Mouse (Mus musculus) MEL (cell line): Measurements from ENCODE around the gene Ciao2a. TPM values are rescaled to one million over a fixed set of nuclear protein-coding genes. Genes with fewer than 3 reads are reported as not detected.

Experiments
- DNase-seq: peaks from one replicate; pipeline ENCODE4 v3.0.0; 2011; ENCODE audit warnings: low read depth, low spot score
- H3K27ac ChIP-seq: 2 replicates; pipeline ENCODE4 v1.5.1; 2012; ENCODE audit warnings: low read depth, mild to moderate bottlenecking, control low read depth, low read length, moderate library complexity; ENCODE audit not compliant: control insufficient read depth
- H3K27me3 ChIP-seq, 2 experiments: fragments of 150-350 bp in 1 of 2; sonication (generic) in 1 of 2; 2 replicates each; pipeline ENCODE4 v1.6.1; 2012; ENCODE audit warnings: low read length in 2 of 2, mild to moderate bottlenecking in 2 of 2, improper control_type of control experiment in 1 of 2, moderate library complexity in 1 of 2; ENCODE audit not compliant: insufficient read depth in 2 of 2, control insufficient read depth in 1 of 2
- H3K36me3 ChIP-seq, 2 experiments: 2 replicates each; pipeline ENCODE4 v1.6.1; 2012 to 2014; ENCODE audit warnings: low read length in 2 of 2, improper control_type of control experiment in 1 of 2, inconsistent platforms in 1 of 2, mild to moderate bottlenecking in 1 of 2; ENCODE audit not compliant: insufficient read depth in 2 of 2, control insufficient read depth in 1 of 2
- H3K4me1 ChIP-seq, 2 experiments: fragments of 150-350 bp in 1 of 2; sonication (generic) in 1 of 2; 2 replicates each; pipeline ENCODE4 v1.6.1; 2012; ENCODE audit warnings: low read length in 2 of 2, improper control_type of control experiment in 1 of 2, mild to moderate bottlenecking in 1 of 2; ENCODE audit not compliant: insufficient read depth in 2 of 2, control insufficient read depth in 1 of 2
- H3K4me3 ChIP-seq, 2 experiments: fragments of 150-350 bp in 1 of 2; sonication (generic) in 1 of 2; 2 replicates each; pipeline ENCODE4 v1.5.1; 2012; ENCODE audit warnings: low read depth in 2 of 2, low read length in 2 of 2, mild to moderate bottlenecking in 2 of 2, moderate library complexity in 2 of 2, control low read depth in 1 of 2, improper control_type of control experiment in 1 of 2; ENCODE audit not compliant: control insufficient read depth in 1 of 2, insufficient read depth in 1 of 2
- H3K79me2 ChIP-seq: 2 replicates; pipeline ENCODE4 v1.6.1; 2012; ENCODE audit warnings: mild to moderate bottlenecking, low read length, moderate library complexity; ENCODE audit not compliant: control insufficient read depth, poor library complexity, insufficient read depth
- H3K9ac ChIP-seq: 2 replicates; pipeline ENCODE4 v1.6.1; 2012; ENCODE audit warnings: low read depth, mild to moderate bottlenecking, control low read depth, low read length, moderate library complexity; ENCODE audit not compliant: control insufficient read depth, poor library complexity, severe bottlenecking
- H3K9me3 ChIP-seq: fragments of 150-350 bp; sonication (generic); replicated peaks from 2 replicates; pipeline ENCODE4 v1.6.1; 2012; ENCODE audit warnings: mild to moderate bottlenecking, low read length, improper control_type of control experiment, moderate library complexity; ENCODE audit not compliant: insufficient read depth
- BHLHE40 ChIP-seq: IDR thresholded peaks from 2 replicates; pipeline ENCODE4 v1.6.1; 2012; ENCODE audit warnings: low read depth, mild to moderate bottlenecking, inconsistent platforms, low read length, improper control_type of control experiment, borderline replicate concordance
- CHD1 ChIP-seq: IDR thresholded peaks from 2 replicates; pipeline ENCODE4 v1.6.1; 2012; ENCODE audit warnings: low read depth, mild to moderate bottlenecking, inconsistent platforms, low read length, improper control_type of control experiment
- CHD2 ChIP-seq: IDR thresholded peaks from 2 replicates; pipeline ENCODE4 v1.6.1; 2011; ENCODE audit warnings: low read length, improper control_type of control experiment
- CTCF ChIP-seq, 3 experiments: IDR thresholded peaks in 2 of 3; conservative IDR thresholded peaks in 1 of 3; 2 replicates each; pipeline ENCODE4 v1.5.1; 2011 to 2012; ENCODE audit warnings: low read length in 3 of 3, low read depth in 2 of 3, mild to moderate bottlenecking in 2 of 3, improper control_type of control experiment in 1 of 3, inconsistent platforms in 1 of 3, mixed read lengths in 1 of 3, moderate library complexity in 1 of 3; ENCODE audit not compliant: control insufficient read depth in 1 of 3, insufficient read depth in 1 of 3, poor library complexity in 1 of 3, severe bottlenecking in 1 of 3
- E2F4 ChIP-seq: IDR thresholded peaks from 2 replicates; pipeline ENCODE4 v1.6.1; 2011; ENCODE audit warnings: low read depth, low read length, improper control_type of control experiment, borderline replicate concordance
- ELF1 ChIP-seq: IDR thresholded peaks from 2 replicates; pipeline ENCODE4 v1.6.1; 2014; ENCODE audit warnings: low read depth, mild to moderate bottlenecking, inconsistent platforms, low read length, improper control_type of control experiment, moderate library complexity
- EP300 ChIP-seq, 2 experiments: IDR thresholded peaks; 2 replicates each; pipeline ENCODE4 v1.6.1; 2011; ENCODE audit warnings: improper control_type of control experiment in 2 of 2, low read length in 2 of 2, low read depth in 1 of 2, mild to moderate bottlenecking in 1 of 2
- ETS1 ChIP-seq: IDR thresholded peaks from 2 replicates; pipeline ENCODE4 v1.6.1; 2012; ENCODE audit warnings: low read depth, mild to moderate bottlenecking, inconsistent platforms, low read length, improper control_type of control experiment, moderate library complexity
- GABPA ChIP-seq: IDR thresholded peaks from 2 replicates; pipeline ENCODE4 v1.6.1; 2012; ENCODE audit warnings: low read depth, mild to moderate bottlenecking, inconsistent platforms, low read length, improper control_type of control experiment, moderate library complexity
- GATA1 ChIP-seq: IDR thresholded peaks from 2 replicates; pipeline ENCODE4 v1.6.1; 2011; ENCODE audit warnings: low read depth, low read length, improper control_type of control experiment
- HCFC1 ChIP-seq: IDR thresholded peaks from 2 replicates; pipeline ENCODE4 v1.6.1; 2012; ENCODE audit warnings: low read depth, mild to moderate bottlenecking, inconsistent platforms, low read length, improper control_type of control experiment, moderate library complexity
- JUND ChIP-seq: IDR thresholded peaks from 2 replicates; pipeline ENCODE4 v1.6.1; 2011; ENCODE audit warnings: low read depth, mild to moderate bottlenecking, improper control_type of control experiment, low read length
- KAT2A ChIP-seq: conservative IDR thresholded peaks from 2 replicates; pipeline ENCODE4 v1.6.1; 2012; ENCODE audit warnings: low read depth, low read length, improper control_type of control experiment, inconsistent platforms
- MAFK ChIP-seq: IDR thresholded peaks from 2 replicates; pipeline ENCODE4 v1.6.1; 2011; ENCODE audit warnings: low read depth, mild to moderate bottlenecking, low read length, improper control_type of control experiment, borderline replicate concordance
- MAX ChIP-seq: IDR thresholded peaks from 2 replicates; pipeline ENCODE4 v1.6.1; 2011; ENCODE audit warnings: low read length, improper control_type of control experiment
- MAZ ChIP-seq: IDR thresholded peaks from 2 replicates; pipeline ENCODE4 v1.6.1; 2012; ENCODE audit warnings: low read depth, mild to moderate bottlenecking, inconsistent platforms, low read length, improper control_type of control experiment
- MEF2A ChIP-seq: IDR thresholded peaks from 2 replicates; pipeline ENCODE4 v1.6.1; 2014; ENCODE audit warnings: low read depth, mild to moderate bottlenecking, inconsistent platforms, low read length, improper control_type of control experiment; ENCODE audit not compliant: poor library complexity, insufficient replicate concordance, severe bottlenecking; ENCODE audit errors: extremely low read depth
- MXI1 ChIP-seq: IDR thresholded peaks from 2 replicates; pipeline ENCODE4 v1.6.1; 2011; ENCODE audit warnings: mild to moderate bottlenecking, low read depth, low read length, improper control_type of control experiment
- MYB ChIP-seq: IDR thresholded peaks from 2 replicates; pipeline ENCODE4 v1.6.1; 2011; ENCODE audit warnings: mild to moderate bottlenecking, low read depth, low read length, improper control_type of control experiment
- MYC ChIP-seq: IDR thresholded peaks from 2 replicates; pipeline ENCODE4 v1.6.1; 2011; ENCODE audit warnings: low read depth, mild to moderate bottlenecking, low read length, improper control_type of control experiment, moderate library complexity
- NELFE ChIP-seq: IDR thresholded peaks from 2 replicates; pipeline ENCODE4 v1.6.1; 2011; ENCODE audit warnings: low read depth, low read length, improper control_type of control experiment
- NRF1 ChIP-seq: IDR thresholded peaks from 2 replicates; pipeline ENCODE4 v1.6.1; 2014; ENCODE audit warnings: low read depth, mild to moderate bottlenecking, inconsistent platforms, low read length, improper control_type of control experiment, moderate library complexity; ENCODE audit not compliant: poor library complexity, insufficient read depth, severe bottlenecking
- POLR2A ChIP-seq, 2 experiments: IDR thresholded peaks; 2 replicates each; pipeline ENCODE4 v1.6.1; 2011 to 2012; ENCODE audit warnings: low read length in 2 of 2, mild to moderate bottlenecking in 2 of 2, control low read depth in 1 of 2, improper control_type of control experiment in 1 of 2, low read depth in 1 of 2, moderate library complexity in 1 of 2; ENCODE audit not compliant: control insufficient read depth in 1 of 2, insufficient read depth in 1 of 2, poor library complexity in 1 of 2
- POLR2AphosphoS2 ChIP-seq: IDR thresholded peaks from 2 replicates; pipeline ENCODE4 v1.6.1; 2011; ENCODE audit warnings: low read length, improper control_type of control experiment
- POLR2AphosphoS5 ChIP-seq: IDR thresholded peaks from 2 replicates; pipeline ENCODE4 v1.6.1; 2012; ENCODE audit warnings: low read depth, borderline replicate concordance, mild to moderate bottlenecking, inconsistent platforms, low read length, moderate library complexity, mixed read lengths
- RAD21 ChIP-seq: IDR thresholded peaks from 2 replicates; pipeline ENCODE4 v1.6.1; 2011; ENCODE audit warnings: mild to moderate bottlenecking, low read depth, low read length, improper control_type of control experiment
- RCOR1 ChIP-seq: IDR thresholded peaks from 2 replicates; pipeline ENCODE4 v1.6.1; 2012; ENCODE audit warnings: low read depth, mild to moderate bottlenecking, inconsistent platforms, low read length, improper control_type of control experiment
- SIN3A ChIP-seq: IDR thresholded peaks from 2 replicates; pipeline ENCODE4 v1.6.1; 2012; ENCODE audit warnings: low read length, improper control_type of control experiment, inconsistent platforms
- SMC3 ChIP-seq: IDR thresholded peaks from 2 replicates; pipeline ENCODE4 v1.6.1; 2011; ENCODE audit warnings: low read depth, low read length, improper control_type of control experiment
- TAL1 ChIP-seq: IDR thresholded peaks from 2 replicates; pipeline ENCODE4 v1.6.1; 2012; ENCODE audit warnings: mild to moderate bottlenecking, inconsistent platforms, low read length, moderate library complexity, mixed read lengths
- TBP ChIP-seq: IDR thresholded peaks from 2 replicates; pipeline ENCODE4 v1.8.0; 2011; ENCODE audit warnings: low read depth, low read length, improper control_type of control experiment
- TCF12 ChIP-seq: IDR thresholded peaks from 2 replicates; pipeline ENCODE4 v1.6.1; 2014; ENCODE audit warnings: low read depth, mild to moderate bottlenecking, inconsistent platforms, low read length, improper control_type of control experiment, moderate library complexity
- UBTF ChIP-seq: IDR thresholded peaks from 2 replicates; pipeline ENCODE4 v1.6.1; 2012; ENCODE audit warnings: low read depth, mild to moderate bottlenecking, inconsistent platforms, low read length, improper control_type of control experiment, moderate library complexity, borderline replicate concordance; ENCODE audit not compliant: insufficient read depth
- USF1 ChIP-seq: IDR thresholded peaks from 2 replicates; pipeline ENCODE4 v1.6.1; 2014; ENCODE audit warnings: low read depth, mild to moderate bottlenecking, inconsistent platforms, low read length, improper control_type of control experiment, moderate library complexity
- USF2 ChIP-seq, 2 experiments: IDR thresholded peaks; 2 replicates each; pipeline ENCODE4 v1.6.1; 2011 to 2012; ENCODE audit warnings: improper control_type of control experiment in 2 of 2, low read length in 2 of 2, borderline replicate concordance in 1 of 2, inconsistent platforms in 1 of 2, low read depth in 1 of 2, mild to moderate bottlenecking in 1 of 2; ENCODE audit not compliant: insufficient read depth in 1 of 2
- ZC3H11A ChIP-seq: IDR thresholded peaks from 2 replicates; pipeline ENCODE4 v1.6.1; 2012; ENCODE audit warnings: low read depth, mild to moderate bottlenecking, inconsistent platforms, low read length, improper control_type of control experiment
- ZMIZ1 ChIP-seq: IDR thresholded peaks from 2 replicates; pipeline ENCODE4 v1.6.1; 2012; ENCODE audit warnings: low read depth, mild to moderate bottlenecking, inconsistent platforms, low read length, improper control_type of control experiment, moderate library complexity
- ZNF384 ChIP-seq: IDR thresholded peaks from 2 replicates; pipeline ENCODE4 v1.6.1; 2012; ENCODE audit warnings: low read depth, mild to moderate bottlenecking, inconsistent platforms, low read length, improper control_type of control experiment
- polyA plus RNA-seq, 2 experiments: library from polyadenylated mRNA; stranded (reverse) in 1 of 2; unstranded in 1 of 2; fragments of >175 nt in 1 of 2; fragments of >200 nt in 1 of 2; gene quantifications; 2 replicates each; pipeline versions ENCODE4 v1.2.1 to v1.2.4; 2012; ENCODE audit warnings: low replicate concordance in 2 of 2, low read depth in 1 of 2; ENCODE audit not compliant: insufficient read length in 2 of 2, insufficient read depth in 1 of 2, missing spikeins in 1 of 2
- total RNA-seq: library from RNA; depleted of rRNA; stranded (reverse); fragments of 300-350 nt; gene quantifications from 2 replicates; pipeline ENCODE4 v1.2.3, GENCODE M21; 2012

The Ciao2a gene
- total and polyA plus RNA-seq, 3 experiments = 88.1 to 121 TPM; not detected in 1

DNA sequence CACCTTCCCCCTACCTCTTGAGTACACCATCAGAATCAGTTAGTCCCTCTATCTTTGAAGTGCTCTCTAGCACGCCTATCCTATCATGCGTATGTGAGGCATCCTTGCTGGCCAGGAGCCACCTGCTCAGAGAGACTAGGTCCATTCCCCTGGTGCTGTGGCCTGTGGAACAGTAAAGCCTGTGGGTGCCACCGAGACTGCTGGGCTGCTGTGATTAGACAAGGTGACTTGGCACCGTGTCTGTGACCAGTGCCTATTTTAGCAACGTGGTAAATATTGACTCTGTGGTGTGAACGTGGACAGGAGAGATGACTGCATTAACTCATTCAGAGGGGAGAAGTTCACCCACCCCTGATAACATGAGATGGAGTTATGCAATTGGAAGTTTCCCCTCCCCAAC lies 53.4 kb downstream of the Ciao2a start:
- Histone ChIP-seq H3K4me1 (peaks cover 17 to 38% of the 10 kb centered on the region in 2 experiments), H3K27me3 (no peaks in the 10 kb centered on the region), H3K79me2 (no peaks in the 10 kb centered on the region), H3K4me3 (no peak overlapping the region), H3K9ac (no peak overlapping the region), H3K27ac (peak overlapping the region; percentile 96), H3K9me3 (no peaks in the 10 kb centered on the region), H3K36me3 (peaks cover 0 to 27% of the 10 kb centered on the region in 2 experiments; a peak in 2 of 4 replicates)
- peak; percentile 62 for DNase-seq
- TF ChIP-seq MXI1 (peak; percentile 18; the same call in 1 of the 2 replicates), POLR2A (IDR thresholded peaks at IDR 0.05; ENCODE audit: control insufficient read depth in 1 of 2, insufficient read depth in 1 of 2, low read depth in 1 of 2, low read length in 2 of 2, poor library complexity in 1 of 2) (no peak), SMC3 (no peak), RCOR1 (0 out of 2 replicates have a peak, but pooled peaks have one; percentile 30), POLR2AphosphoS5 (no peak), SIN3A (peak; percentile 34; the same call in 1 of the 2 replicates), MYC (no peak), UBTF (no peak), CTCF (IDR thresholded peaks at IDR 0.05 in 2 of 3, conservative IDR thresholded peaks at IDR 0.05 in 1 of 3; ENCODE audit: control insufficient read depth in 1 of 3, insufficient read depth in 1 of 3, low read depth in 2 of 3, low read length in 3 of 3, poor library complexity in 1 of 3, severe bottlenecking in 1 of 3) (no peak), MAFK (no peak), ZNF384 (no peak), MAX (no peak), MYB (no peak), EP300 (IDR thresholded peaks at IDR 0.05; ENCODE audit: low read depth in 1 of 2, low read length in 2 of 2) (peak; percentile 44 to 66), BHLHE40 (no peak), JUND (no peak), MAZ (no peak), ZMIZ1 (no peak), CHD1 (no peak), GABPA (no peak), USF2 (IDR thresholded peaks at IDR 0.05; ENCODE audit: borderline replicate concordance in 1 of 2, insufficient read depth in 1 of 2, low read depth in 1 of 2, low read length in 2 of 2) (no peak), TCF12 (peak; percentile 48; the same call in 1 of the 2 replicates), NELFE (no peak), POLR2AphosphoS2 (no peak), ZC3H11A (no peak), GATA1 (peak; percentile 30; the same call in 1 of the 2 replicates), KAT2A (no peak), USF1 (no peak), ETS1 (peak; percentile 52), RAD21 (no peak), TAL1 (peak; percentile 59), MEF2A (peak; percentile 22; the same call in 1 of the 2 replicates), HCFC1 (no peak), CHD2 (no peak), TBP (no peak), ELF1 (no peak), NRF1 (0 out of 2 replicates have a peak, but pooled peaks have one; percentile 8), E2F4 (no peak)
